Mouse (Mus musculus) cerebellum, adult 11-12 months (tissue): ENCODE measurements around the gene Cercam.
A peak's percentile ranks its signal among the peaks of the same experiment; 100 is the strongest.

ENCODE experiments used
- DNase-seq: peaks from one replicate; pipeline ENCODE4 v3.0.0; 2022

The Cercam gene

GRCm38 (mm10) chr2:29868949-29869645 lies at the start of gene Cercam:
Gene Cercam (plus strand): TSS chr2:29869164.
- peak; percentile 87 for DNase-seq

DNA sequence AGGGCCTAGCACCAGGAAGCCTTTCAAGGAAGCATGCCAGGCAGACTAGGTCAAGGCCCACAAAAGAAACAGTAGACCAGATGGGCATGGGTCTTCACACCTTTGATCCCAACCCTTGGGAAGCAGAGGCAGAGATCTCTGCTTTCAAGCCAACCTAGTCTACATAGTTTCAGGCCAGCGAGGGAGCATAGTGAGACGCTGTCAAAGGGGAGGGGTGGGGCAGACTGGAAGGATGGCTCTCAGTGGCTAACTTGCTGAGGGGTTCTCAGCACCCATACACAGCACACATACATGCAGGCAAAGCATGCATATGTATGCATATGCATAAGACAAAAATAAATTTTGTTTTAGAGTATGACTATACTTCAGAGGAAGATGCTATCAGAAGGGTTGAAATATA lies 49.6 kb upstream of the Cercam start:
- DNase-seq = no peak

DNA sequence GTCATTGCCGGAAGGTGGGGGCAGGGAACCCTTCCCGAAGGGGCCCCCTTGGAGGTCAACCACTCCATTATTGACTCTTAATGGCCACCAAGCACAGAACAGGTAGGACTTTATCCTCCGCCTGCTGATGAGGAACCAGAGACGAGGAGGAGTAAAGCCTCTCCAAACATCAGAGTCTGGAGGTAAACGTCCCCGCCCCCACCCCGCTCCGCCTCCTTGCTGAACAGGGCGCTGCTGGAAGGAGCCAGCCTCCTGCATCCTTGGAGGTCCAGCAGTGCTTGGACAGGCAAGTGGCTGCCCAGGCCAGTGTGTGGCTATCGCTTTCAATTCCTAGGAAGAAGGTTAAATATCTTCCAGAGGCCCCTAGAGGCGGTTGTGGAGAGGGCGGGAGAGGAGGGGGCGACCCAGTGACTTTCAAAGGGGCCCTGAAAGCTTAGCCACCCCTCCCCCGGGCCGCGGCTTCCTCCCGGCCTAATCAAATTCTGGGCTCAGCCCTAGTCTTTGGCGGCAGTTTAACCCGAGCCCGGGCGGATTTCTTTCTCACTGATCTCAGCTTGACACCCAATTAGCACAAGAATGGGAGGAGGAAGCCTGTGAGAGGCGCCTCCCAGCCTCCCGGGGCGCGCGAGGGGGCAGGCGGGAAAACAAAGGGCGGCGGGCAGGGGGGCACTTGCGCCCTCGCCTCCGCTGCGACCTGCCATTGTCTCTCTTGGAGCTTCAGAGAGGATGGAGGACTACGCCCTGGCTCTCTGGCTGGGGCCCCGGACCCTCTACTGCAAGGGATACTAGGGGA lies 48.7 kb upstream of the Cercam start, which contains the start of gene Urm1:
Urm1 (plus strand) TSS at position 51 of the 793 bp plus-strand sequence.
- DNase-seq = peak; percentile 64

DNA sequence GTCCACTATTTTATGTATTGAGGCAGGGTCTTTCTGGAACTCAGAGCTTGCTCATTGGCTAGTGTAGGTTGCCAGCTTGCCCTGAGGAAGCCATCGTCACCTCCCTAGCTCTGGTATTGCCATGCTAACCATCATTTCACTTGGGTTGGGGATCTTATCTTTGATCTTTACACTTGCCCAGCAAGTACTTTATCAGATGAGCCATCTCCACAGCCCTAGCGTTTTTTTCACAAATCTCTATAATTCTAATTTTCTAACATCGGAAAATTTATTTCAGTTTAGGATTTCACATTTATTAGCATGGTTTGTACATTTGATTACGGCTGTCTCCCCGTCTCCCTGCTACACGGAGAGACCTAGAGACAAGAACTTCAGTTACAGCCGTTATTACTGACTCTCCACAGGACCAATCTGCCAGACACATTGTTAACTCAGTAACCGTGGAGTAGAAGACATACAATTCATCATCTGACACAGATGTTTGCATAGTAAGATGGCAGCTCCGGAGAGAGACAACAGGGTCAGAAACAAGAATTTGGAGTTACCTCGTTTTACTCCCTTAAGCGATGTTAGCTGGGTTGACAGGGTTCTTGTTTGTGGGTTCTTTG lies 42.5 kb upstream of the Cercam start:
- DNase-seq = no peak

DNA sequence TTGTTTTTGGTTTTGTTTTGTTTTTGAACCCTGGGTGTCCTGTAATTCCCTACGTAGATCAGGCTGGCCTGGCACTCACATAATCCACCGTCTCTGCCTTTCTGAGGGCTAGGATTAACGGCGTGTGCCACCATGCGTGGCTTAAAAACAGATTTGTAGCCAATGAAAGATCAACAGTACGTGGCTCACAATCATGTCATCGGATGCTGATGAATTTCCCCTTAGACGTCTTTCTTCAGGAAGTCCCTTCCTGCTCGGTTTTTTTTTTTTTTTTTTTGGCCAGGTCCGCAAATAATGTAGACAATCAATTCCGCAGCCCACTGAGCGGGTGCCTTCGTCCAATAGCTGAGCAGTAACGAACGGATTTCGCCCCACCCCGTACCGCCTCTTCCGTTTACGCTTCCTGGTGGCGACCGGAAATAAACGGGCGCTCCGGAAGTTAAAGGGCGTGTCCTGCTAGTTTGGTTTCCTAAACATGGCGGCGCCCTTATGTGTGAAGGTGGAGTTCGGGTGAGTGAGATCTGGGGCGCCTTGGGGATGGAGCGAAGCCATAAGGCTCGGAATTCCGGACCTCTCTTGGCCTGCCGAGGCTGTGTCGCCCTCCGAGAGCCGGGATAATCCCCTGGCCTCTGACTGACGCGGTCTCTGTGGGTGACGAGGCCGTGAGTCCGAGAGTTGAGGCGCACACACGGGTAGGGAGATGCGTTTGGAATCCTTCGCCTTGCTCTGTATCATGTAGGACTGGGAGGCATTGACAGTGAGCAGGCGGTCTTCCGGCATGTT lies 41.8 kb upstream of the Cercam start:
- DNase-seq = peak; percentile 96

GRCm38 (mm10) chr2:29827709-29828024 lies 41.3 kb upstream of the Cercam start:
- DNase-seq = no peak

- peak; percentile 49 for DNase-seq
Observed at GRCm38 (mm10) chr2:29831106-29831505, 37.9 kb upstream of the Cercam start.

GRCm38 (mm10) chr2:29833796-29834195 lies 35.2 kb upstream of the Cercam start:
- no peak for DNase-seq

GRCm38 (mm10) chr2:29835391-29835899 lies 33.5 kb upstream of the Cercam start:
- no peak for DNase-seq

GRCm38 (mm10) chr2:29839460-29839859 lies 29.5 kb upstream of the Cercam start:
- DNase-seq = no peak

DNA sequence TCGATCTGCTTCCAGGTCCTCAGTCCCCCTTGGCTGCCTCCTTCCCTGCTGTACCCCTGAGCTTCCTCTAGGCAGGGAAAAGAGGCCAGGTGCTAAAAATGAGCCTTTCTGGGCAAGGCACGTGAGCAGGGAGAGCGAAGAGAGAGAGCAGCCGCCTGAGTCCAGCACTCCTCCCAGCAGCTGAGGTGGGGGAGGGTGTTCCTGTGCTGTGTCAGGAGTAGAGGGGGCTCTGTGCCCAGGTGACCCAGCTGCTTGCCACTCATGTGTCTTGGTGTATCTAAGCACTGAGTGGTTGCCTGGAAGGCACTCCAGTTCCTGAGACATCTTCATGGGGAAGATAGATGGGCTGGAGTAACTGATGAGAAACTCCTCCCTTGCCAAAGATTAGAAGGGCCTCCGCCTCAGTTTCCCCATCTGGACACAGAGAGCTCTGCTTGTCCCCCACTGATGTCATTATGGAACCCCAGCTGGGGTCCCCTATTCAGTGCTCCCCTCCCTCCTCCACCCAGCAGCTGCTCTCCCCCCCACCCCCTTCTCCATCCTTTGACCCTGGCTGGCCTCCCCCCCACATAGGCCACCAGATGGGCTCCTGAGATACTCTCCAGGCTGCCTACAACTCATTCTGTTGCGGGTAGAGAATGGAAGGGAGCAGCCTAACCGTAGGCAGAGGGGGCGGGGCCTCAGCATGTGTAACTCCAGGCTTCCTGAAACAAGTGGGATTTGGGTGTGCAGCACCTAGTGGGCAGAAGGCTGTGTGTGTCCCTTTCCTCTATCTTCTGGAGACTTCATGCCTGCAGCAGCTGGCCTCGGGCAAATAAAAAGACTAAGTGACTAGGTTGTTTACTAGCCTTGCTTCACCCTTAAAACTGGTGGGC lies 25.5 kb upstream of the Cercam start:
- DNase-seq = no peak

GRCm38 (mm10) chr2:29844115-29844514 lies 24.8 kb upstream of the Cercam start:
- DNase-seq = no peak

DNA sequence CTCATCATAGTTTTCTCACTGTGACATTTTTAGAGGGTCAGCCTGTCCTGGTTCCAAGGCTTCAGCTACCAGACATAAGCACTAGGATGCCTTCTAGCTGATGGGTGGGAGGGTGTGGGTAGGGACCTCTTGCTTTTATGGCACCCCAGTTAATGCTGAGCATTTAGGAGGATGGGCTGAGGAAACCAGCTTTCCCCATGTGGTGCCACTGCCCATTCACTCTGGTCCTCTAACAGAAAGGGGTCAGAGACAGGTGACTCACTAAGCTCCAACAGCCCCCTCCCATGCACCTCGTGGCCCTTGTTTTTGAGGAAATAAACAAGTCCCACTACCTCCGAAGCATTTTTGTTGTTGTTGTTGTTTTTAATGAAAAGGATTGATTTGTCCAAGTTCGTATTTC lies 24.3 kb upstream of the Cercam start:
- no peak for DNase-seq

- DNase-seq = no peak
Observed at GRCm38 (mm10) chr2:29845636-29846035, 23.3 kb upstream of the Cercam start.

- DNase-seq = no peak
Observed at GRCm38 (mm10) chr2:29846061-29846853, 22.7 kb upstream of the Cercam start.

DNA sequence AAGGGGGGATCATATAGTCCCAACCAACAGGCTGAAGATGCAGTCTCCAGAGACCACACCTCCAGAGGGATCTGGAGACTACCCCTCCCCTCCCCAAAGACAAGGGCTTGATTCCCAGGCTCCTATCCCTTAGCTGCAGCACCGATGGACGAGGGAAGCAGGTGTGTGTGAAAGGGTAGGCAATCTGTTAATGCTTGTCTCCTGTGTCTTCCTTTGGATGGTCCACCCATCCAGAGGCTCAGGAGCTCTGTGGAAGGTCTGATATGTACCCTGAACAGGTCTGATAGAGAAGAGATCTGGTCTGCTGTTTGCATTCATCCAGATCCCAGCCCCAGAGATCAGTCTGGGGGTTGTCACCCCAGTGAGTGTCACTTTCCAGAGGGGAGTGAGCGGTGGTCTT lies 22.1 kb upstream of the Cercam start:
- DNase-seq = no peak

- DNase-seq = no peak
Observed at GRCm38 (mm10) chr2:29849041-29849440, 19.9 kb upstream of the Cercam start.

DNA sequence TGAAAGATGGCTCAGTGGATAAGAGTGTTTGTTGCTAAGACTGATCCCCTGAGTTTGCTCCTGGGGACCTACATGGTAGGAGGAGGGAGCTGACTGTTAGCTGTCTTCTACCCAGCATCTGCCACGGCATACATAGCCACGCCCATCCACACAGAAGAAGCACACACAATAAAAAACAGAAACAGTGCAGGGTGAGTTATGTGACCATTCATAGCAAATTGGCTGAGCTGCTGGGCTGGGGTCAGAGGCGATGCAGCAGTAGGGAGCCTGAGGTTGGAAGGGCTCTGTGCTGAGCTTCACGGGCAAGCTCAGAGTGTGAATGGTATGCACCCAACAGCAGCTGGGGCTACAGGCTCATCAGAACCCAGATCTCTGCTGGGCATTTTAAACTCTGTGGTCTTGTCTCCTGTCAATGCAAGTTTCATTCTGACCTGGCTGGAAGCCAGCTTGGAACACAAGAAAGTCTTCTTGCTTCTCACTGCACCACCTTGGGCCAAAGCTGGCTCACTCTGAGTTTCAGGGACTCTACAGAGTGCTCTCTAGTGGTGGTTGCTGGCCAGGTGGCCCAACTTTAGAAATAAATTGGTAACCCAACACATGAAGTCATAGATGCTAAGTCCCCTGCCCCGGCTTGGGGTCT lies 19.0 kb upstream of the Cercam start:
- DNase-seq = no peak

GRCm38 (mm10) chr2:29852957-29853485 lies 15.9 kb upstream of the Cercam start:
- no peak for DNase-seq

GRCm38 (mm10) chr2:29853736-29854135 lies 15.2 kb upstream of the Cercam start:
- no peak for DNase-seq
